Mouse (Mus musculus) adrenal gland, postnatal 36 days (tissue): Measurements from ENCODE around the gene Ctsd. TPM values are rescaled to one million over a fixed set of nuclear protein-coding genes. Genes with fewer than 3 reads are reported as not detected.
A peak's percentile ranks its signal among the peaks of the same experiment; 100 is the strongest.

Experiments used
- DNase-seq, 2 experiments: peaks; one replicate each; pipeline ENCODE4 v3.0.0; 2021; ENCODE audit warnings: mixed read lengths in 1 of 2
- total RNA-seq, 2 experiments: library from RNA; stranded (reverse); gene quantifications; 2 replicates each; pipeline ENCODE4 v1.2.3; 2021

Gene Ctsd
- total RNA-seq, 2 experiments from 2014 or later, result 932 to 1,123 TPM

DNA sequence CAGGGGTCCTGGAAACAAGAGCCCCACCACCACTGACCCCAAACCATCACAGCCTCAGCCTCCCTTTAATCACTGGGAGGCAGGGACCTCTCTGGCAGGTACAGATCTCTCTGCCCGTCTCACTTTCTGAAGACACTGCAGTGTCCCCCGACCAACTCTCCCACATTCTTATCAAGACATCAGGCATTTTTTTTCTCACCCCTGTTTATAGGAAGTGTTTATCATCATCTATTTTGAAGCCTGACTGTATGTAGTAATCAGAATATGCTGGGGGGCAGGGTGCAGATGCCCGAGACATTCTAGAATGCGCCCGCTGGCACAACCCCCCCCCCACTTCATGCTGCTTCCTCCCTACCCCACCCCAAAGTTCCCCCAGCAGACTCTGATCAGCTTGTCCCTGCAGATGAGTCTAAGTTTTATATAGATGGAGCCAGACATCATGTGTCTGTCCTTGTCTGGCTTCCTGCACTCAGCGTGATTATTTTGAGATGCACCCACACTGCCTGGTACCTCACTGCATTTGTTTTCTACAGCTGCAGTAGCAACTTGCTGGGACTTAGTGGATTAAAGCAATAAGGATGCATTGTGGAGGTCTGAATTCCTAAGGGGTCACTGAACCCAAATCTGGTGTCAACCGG is 12.4 kb upstream of the Ctsd start:
- no peak for DNase-seq

DNA sequence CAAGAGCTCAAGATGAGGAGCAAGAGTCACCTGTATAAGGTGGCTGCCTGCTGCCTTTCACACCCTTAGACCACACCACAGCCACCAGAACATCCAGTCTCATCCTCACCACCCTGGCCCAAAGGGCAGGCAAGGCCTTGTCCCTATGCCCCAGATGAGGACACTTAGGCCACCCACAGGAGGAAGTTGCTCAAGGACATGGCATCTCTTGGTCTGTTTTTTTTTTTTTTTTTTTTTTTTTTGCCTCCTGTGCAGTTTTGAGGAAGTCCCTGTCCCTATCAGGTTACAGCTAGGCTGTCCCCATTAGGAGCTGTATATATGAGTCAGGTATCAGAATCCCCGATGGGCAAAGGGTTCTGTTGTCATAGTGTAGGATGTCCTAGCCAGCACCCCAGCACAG is 11.4 kb upstream of the Ctsd start:
- DNase-seq, result no peak

DNA sequence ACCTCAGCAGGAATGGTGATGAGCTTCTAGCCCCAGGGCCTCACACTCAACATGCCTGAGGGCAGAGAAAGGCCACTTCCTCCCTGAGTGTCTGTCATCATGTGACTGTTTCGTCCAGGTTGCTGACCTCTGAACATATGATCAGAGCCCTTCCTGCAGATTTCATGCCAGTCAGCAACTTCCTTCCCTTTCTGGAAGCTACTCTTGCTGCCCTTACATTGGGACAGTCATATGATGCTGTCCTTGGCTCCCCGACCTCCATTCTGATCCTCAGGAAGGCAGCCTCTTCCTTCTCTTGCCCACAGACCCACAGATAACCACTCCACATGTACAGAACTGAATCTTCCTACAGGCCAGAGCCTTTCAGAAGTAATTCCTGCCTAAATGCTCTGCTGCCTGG is 10.2 kb upstream of the Ctsd start:
- peak in 1 of 2 experiments; percentile 46 for DNase-seq

DNA sequence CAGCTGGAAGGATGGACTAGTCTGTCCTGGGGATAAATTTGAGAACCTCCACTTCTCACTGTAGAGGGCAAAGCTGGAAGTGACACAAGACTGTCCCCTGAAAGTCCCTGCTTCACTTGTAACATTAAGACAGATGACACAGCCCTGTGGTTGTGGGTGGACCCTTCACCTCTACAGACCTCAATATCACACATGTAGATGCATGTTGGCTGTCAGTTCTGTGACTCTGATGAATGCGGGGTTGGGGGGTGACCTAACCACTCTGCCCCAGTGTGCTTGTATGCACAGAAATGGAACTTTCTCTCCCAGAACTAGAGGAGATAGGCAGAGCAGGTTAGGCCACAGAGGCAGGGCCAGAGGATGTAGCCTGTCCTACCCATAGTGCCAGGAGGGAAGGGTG is 8.8 kb upstream of the Ctsd start:
- DNase-seq, result no peak

DNA sequence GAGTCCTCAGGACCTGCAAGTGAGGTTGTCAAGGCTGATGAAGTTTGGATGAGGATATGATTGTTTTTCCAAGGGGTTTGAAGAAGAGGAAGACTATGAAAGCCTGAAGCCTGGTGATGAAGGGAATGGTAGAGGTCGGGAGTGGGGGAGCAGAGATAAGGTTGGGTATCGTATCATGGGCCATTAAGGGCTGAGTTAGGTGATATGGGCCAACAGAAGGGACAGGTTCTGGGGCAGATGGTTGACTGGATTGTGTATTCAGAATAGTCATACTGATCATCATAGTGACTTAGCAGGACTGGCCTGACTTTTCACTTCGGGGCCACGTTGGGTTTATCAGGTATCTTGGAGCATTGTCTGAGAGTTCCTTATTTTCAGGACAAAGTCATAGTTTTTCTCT is 7.6 kb upstream of the Ctsd start:
- no peak for DNase-seq

DNA sequence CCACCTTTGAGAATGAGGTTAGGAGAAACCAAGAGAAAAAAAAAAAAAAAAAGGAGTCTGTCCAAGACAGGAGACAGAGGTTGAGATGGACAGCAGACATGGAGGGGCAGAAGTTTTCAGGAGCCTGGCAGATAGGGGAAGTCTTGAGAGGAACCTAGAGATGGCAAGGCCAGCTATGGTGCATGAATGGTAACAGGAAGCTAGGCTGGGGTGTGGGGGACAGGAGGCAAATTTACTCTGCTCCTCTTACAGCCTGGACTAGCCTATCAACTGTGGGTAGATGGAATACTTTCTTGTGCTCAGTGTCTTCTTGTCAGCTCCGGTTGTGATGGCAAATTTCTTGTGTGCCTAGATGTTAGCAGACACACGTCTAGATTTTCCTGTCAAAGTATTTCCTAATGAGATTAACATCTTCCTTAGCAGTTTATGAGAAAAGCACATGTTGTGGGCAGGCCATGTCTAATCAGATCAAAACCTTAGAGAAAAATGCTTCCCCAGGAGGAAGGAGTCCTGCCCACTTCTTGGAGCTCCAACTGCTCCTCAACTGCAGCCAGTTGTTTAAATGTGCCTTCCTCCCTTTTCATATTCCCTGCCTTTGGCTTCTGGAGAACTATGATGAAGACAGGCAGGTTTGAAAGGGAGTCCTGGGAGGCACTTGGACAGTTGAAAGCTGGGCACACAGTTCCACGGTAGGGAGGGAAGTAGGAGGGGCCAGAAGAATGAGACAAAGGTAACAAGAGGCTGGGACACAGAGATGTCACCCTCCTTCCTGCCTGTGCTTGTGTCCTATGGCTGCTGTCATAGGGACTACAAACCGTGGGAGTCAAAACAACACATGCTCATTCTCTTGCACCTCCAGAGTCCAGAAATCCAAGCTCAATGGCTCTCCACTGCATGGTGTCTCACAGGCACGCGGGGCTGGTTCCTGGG is 6.7 kb upstream of the Ctsd start:
- DNase-seq, result no peak

DNA sequence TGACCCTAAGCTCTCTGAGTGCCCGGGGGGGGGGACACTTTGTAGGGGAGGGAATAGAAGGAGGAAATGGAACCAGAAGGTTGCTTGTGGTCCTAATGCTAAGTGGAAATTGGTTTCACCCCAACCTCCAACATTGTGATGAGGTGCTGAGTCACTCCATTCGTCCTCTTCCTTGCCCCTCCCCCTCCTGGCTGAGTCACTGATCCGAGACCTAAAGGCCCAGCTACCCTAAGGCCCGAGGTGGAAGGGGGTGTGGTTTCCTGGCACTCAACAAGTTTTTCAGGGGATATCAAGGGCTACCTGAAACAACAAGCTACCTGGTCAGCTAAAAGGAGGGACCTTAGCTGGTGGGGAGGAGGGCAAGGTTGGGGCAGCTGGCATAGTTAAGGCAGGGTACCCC is 5.4 kb upstream of the Ctsd start:
- peak; percentile 90 to 94 for DNase-seq

DNA sequence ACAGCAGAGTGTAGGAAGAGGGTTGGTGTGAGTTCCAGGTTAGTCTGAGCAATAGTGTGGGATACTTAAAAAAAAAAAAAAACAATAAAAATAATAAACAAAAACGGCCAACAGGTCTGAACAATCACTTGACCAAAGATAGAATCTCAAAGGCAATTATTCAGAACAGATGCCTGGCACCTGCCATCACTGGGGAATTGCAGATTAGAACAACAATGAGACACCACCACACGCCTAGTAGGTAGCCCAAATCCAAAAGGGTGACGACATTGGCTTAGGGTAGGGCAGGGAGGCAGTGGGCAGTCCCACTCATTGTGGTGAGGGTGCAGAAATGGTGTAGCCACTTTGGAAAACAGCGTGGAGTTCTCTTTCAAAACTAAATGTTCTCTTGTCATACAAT is 3.8 kb upstream of the Ctsd start:
- DNase-seq, result no peak

DNA sequence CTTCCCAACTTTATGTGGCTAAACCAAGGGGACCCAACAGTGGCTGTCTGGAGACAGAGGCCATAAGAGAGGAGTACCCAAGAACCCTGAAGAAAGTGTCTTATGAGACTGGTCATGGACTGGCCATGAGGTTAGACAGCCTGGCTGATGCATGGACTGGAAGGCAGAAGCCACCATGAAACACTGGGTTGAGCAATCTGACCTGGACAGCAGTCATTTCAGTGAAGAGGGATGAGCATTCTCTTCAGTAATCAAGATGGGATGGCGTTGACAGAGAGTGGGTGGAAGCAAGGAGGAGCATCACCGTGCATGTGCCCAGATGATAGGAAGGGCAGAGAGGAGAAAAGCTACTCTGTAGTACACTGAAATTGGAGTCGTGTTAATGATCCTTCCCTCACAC is 3.3 kb upstream of the Ctsd start:
- peak; percentile 54 to 69 for DNase-seq

DNA sequence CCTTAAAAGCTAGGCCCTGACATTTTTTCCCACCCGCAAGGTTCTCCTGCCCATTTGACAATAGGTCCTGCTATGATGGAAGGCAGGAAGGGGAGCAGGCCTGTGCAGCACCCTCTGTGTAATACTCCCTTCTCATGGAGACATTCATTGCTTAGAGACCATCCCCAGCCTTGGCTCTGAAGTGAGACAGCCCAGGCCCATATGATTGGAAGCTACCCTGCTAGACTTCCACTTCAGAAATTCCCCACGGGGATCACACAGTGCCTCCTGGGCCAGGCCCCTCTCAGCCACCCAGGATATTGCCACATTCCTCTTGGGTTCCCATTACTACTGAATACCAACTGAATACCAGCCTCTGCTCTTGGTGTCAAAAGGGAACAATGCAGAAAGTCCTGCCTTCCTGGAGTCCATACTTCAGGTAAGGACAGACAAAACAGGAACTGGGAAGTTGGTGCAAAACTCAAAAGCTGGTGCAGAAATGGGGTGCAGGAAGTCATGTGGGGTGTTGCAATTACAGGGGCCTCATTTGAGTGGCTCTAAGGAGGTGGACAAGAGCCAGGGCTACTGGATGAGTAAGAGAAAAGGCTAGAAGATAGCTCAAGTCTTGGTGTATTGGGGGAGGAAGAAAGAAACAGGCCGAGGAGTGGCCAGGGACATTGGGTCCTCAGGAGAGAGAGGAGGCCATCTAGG is 2.3 kb upstream of the Ctsd start:
- no peak for DNase-seq

DNA sequence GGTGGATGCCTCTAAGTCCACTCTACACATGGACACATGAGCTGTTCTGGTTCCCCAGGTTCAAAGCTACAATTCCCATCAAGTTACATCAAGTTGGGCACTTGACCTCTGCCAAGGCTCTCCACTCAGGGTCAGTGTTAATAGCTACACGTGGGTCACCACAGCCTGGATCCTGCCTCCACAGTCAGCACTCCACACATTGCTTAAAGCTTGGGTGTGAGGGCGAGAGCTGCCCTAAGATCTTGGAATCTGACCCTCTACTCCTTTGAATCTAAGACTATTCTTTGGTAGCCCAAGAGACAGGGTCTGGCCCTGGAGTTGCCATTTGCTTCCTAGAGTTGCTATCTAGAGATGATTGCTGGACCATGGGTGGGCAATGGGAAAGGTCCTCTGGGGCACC is 902 bp upstream of the Ctsd start:
- DNase-seq, result no peak

DNA sequence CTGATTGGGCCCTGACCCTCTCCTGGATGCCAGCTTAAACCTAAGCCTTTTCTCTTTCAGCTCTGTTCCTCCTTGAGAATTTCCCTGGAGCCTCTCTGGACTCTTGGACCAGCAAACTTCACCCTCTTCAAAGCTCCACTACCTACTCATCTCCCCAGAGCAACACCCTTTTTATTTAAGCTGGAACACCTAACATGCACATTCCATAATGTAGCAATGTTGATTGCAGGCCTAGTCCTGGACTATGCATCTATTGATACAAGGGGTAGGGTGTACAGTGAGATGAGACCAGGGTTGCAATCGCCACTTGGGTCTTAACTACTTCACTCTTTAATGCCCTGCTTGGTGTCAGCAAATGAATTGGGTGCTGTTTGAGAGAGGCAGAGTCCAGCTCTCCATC is 360 bp upstream of the Ctsd start:
- DNase-seq, result no peak

DNA sequence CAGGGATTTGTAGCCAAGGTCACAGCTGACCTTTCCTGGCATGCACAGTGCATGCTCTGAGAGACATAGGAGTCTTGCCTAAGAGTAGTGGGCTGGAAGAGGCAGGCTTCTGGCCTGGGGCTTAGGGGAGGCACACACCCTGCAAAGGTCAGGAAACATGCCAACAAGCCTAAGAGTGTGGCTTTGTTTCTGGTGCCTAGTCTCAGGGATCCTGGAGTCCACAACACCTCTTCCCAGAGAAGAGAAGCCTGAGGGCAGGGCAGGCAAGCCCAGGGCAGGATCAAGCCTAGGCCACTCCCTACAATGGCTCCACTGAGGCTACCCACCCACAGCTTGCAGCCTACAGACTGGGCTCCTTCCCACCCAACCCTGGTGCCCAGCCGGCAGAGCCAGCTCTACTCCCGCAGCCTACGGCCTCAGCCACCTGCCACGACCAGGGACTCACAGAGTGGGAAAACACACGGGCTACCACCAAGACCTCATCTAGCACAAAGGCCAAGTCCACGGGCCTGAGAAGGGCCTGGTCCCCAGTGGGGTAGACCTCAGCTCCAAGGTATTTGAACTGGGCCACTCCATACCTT is 1.1 kb downstream of the Ctsd start:
- DNase-seq, result peak; percentile 67 to 75

DNA sequence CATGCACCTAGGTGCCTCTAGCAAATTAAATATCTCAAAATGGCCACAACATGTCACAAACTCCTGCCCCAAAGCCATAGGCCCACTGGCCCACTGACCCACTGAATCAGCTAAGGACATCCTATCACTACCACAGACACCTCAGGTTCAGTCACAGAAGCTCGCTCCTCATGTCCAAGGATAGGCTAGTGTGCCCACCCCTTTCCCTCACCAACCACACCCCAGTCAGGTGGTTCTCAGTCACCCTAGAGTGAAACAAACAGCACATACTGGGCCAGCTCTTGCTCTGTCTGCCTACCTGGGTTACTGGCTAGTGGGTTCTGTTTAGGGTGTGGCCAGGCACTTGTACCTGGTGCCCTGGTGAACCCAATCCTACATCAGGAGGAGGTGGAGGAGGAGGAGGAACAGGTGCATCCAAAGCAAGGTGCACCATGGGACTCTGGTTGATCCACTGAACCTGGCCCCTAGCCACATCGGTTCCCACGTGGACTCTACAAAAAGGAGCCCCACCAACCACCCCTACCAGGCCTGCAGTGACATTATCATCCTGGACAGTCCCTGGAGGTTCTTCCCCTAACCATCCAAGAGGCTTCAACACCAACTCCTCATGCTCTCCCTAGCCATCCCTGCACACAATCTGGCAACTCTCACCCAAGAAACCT is 2.0 kb downstream of the Ctsd start:
- DNase-seq, result no peak

DNA sequence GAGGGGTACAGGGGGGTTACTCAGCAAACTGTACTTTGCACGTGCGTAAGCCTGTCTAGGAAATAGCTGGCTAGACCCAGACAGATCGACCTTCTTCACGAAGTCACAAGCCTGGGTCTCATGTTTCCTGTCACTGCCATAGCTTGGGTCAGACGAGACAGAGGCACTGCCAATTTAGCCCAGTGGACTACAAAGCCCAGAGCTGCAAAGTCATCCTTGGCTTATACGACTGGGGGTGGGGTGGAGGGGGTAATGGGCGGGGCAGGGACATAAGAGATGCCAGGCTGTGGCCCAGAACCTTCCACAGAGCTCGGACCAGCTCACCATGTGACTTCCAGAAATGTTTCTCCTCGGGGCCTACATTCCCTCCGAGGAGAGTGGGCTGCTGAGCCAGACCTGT is 3.5 kb downstream of the Ctsd start:
- no peak for DNase-seq

DNA sequence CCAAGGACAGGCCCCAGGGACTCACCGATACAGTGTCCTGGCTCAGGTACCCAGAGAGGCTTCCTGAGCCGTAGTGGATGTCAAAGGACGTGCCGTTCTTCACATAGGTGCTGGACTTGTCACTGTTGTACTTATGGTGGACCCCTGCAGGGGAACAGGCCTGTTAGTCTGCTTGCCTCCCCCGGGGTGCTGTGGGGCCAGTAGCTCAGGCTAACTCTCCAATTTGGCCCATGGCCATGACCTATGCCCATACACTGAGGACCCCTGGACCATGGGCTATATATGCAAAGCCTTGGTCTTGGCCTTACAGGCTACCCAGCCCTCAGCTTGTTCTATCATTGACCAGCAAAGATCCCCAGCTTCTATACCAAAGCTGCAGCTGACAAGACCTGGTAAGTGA is 5.3 kb downstream of the Ctsd start, which contains the start of gene Gm49369:
Gene Gm49369, minus strand, starts transcription at position 101 of the 400 bp plus-strand sequence.
- no peak for DNase-seq

DNA sequence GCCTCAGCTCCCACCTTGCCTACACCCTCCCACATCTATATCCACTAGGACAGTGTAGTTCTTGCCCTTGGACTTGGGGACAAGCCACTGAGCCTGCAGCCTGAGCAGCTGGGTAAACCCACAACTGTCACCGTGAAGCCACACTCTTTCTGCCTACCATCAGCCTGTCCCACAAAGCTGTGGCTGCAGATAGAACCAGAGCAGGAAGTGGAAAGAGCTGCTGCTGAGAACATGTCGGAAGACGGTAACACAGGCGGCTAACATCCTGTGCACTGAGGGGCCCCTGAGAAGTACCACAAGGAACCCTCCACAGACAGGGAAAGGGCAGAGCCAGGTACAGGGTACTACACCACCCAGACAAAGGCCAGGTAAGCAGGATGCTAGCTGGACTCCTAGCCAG is 6.7 kb downstream of the Ctsd start:
- no peak for DNase-seq

DNA sequence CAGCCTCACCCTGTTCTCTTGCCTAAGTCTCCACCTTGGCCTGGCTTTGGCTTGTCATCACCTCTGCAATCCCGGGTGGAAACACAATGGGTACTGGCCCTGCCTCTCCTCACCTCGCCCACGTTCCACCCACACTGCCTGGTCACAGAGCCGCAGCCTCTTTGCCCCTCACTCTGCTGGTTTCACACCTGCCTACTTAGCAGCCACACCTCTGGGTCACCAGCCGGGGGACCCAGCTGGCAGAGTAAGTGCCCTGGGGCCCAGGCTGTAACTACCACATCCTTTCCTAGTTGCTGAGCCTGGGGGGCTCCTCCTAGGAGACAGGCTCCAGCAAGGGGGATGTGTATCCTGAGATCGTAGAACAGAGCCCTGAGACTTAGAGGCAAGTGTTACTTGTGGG is 8.7 kb downstream of the Ctsd start:
- DNase-seq, result no peak

DNA sequence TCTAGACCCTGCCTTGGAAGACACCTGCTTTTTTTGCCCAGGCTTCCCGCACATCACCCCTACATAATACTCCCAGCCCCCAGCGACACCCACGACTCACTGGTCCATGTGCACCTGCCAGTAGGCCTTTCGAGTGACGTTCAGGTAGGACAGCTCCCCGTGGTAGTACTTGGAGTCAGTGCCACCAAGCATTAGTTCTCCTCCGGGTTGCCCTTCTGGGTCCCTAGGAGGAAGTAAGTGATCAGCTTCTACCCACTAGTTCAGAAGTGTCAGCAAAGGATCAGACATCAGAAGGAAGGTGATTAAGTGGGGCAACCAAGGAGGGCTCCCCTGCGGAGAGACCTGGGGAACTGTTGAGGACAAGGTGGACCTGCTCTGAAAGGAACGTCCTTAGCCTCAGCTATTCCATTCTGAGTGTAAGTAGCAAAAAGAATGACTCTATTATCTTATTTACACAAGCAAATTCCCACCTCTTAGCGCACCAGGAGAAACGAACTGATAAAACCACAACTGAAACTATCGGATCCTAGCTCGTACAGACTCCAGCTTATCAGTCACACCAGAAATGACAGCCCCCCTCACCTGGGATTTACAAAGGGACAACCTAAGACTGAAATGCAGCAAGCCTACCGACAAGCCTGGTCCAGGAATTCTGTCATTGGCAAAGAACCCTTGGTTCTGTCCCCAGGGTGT is 10.5 kb downstream of the Ctsd start:
- no peak for DNase-seq

DNA sequence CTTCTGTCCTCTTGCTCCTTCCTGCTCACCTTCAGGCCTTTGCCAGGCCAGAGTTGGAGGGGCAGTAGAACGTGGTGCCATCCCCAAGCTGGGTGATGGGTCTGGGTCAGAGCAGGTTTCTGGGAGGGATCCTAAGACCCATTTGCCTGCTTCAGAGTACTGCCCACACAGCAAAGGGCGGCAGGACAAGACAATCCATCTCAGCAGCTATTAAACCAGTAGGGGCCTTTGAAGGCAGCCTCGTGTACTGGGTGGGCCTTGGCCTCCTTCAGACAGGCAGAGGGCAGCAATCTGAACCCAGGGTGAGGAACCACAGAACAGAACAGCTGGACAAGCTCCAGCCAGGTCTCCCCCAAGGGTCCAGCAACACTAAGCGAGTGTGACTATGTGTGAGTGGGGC is 11.7 kb downstream of the Ctsd start:
- DNase-seq, result no peak

DNA sequence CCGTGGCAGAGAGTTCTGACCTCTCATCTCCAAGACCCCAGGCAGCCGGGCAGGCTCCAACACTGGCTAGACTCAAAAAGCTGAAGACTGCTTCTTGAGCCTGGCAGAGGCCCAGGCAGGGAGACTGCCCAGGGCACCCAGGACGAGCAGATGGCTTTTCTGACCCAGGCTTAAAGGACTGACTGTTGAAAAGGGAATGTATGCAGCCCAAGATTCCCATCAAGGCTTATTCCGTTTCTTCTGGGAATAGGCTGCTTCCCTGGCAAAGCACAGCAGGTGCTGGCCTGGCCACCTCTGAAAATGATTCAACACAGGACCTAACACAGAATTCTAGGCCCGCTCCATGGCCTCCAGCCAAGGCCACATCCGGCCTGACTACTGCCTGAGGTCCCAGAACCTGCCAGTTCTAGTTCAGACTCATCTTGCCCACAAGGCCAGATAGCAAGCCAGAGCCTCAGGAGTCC is 12.5 kb downstream of the Ctsd start:
- DNase-seq, result peak; percentile 92 to 94
